Mouse (Mus musculus) cerebellum, adult 18-20 months (tissue): Measurements from ENCODE around the gene Smc4.

Experiments used
- DNase-seq, 2 experiments: peaks; one replicate each; pipeline ENCODE4 v3.0.0; 2021

Gene Smc4

GRCm38 (mm10) chr3:69004437-69005337 lies at the start of gene Smc4, which contains the start of gene Ift80:
Smc4 (plus strand) TSS chr3:69004738.
Ift80 (minus strand) TSS chr3:69004570.
- DNase-seq, result peak; percentile 96 to 97

DNA sequence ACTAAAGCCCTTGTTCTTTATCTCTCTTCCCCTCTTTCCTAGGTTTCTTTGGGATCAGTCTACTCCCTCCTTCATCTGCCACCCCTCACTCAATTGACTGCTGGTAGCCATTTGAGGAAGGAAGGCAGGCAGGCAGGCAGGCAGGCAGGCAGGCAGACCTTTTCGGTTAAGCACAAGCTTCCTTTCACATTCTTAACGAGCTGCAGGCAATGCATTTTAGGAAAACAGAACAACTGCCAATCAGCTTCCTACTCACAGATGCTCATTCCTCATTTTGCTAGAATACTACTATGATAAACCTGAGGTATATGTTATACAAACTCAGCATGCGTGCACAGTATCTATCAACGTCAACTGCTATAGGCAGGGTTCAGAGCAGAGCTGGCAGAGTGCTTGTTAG lies 48.1 kb upstream of the Smc4 start:
- DNase-seq, result no peak

- no peak for DNase-seq
Measured at GRCm38 (mm10) chr3:68957413-68957812, 47.1 kb upstream of the Smc4 start.

GRCm38 (mm10) chr3:68964682-68965081 lies 39.9 kb upstream of the Smc4 start:
- no peak for DNase-seq

- DNase-seq, result no peak
Measured at GRCm38 (mm10) chr3:68966527-68967285, 37.8 kb upstream of the Smc4 start.

- DNase-seq, result no peak
Measured at GRCm38 (mm10) chr3:68967404-68967803, 37.1 kb upstream of the Smc4 start.

DNA sequence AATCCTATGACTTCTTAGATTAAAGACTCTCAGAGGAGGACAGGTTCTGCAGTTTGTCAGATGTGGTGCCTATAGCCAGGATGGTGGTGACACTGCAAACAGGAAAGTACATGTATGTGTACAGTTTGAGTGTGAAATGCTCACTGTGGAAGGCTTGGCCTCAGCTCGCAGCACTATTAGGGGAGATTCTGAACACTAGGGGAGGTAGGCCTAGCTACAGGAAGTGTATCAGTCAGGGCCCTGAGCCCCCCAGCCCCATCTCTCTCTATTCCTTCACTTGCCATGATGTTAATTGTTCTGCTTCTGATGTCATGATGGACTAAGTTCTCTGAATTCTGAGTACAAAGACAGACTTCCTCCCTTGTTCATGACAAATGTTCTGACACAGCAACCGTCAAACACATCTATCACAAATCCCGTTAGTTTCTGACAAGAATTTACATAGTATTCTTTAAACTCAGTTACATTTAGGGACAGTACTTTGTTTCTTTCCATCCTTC lies 35.4 kb upstream of the Smc4 start:
- DNase-seq, result no peak

DNA sequence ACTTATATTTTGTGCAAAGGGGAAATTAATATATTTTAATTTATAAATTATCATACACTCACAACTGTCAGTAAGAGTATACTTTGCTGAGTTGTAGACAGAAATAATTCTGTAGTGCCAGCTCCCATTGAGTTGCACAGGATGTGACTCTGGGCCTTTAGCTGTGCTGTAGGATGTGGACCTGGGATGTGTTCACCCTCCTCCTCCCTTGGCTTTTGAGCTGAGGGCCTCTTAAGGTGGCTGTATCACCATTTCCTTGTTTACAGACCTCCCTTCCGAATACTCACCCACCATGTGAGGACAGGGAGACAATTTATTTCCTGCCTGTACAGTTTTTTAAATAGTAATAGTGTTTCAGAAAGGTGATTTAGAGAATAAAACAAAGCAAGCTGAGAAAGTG lies 31.0 kb upstream of the Smc4 start:
- DNase-seq, result no peak

GRCm38 (mm10) chr3:68974639-68975532 lies 29.7 kb upstream of the Smc4 start:
- DNase-seq, result no peak

- no peak for DNase-seq
Measured at GRCm38 (mm10) chr3:68975533-68976490, 28.7 kb upstream of the Smc4 start.

GRCm38 (mm10) chr3:68977696-68978095 lies 26.8 kb upstream of the Smc4 start:
- no peak for DNase-seq

- DNase-seq, result no peak
Measured at GRCm38 (mm10) chr3:68979187-68979586, 25.4 kb upstream of the Smc4 start.

GRCm38 (mm10) chr3:68980898-68981297 lies 23.6 kb upstream of the Smc4 start:
- DNase-seq, result no peak

DNA sequence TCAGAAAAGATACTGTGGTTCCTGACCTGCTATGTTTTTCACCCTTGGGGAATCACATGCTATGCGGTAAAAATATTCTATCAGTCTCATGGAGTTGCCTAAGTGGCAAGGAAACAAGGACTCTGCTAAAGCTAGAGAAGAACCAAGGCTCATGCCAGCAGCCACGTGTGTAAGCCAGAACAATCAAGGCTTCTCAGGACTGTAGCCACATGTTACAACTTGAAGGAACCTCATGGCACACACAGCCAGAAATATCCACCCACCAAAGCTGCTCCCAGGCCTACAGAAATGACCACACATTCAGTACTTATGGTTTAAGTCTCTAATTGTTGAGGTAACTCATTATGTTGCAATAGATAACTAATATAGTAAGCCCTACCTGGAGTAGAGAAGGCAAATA lies 18.0 kb upstream of the Smc4 start:
- no peak for DNase-seq

DNA sequence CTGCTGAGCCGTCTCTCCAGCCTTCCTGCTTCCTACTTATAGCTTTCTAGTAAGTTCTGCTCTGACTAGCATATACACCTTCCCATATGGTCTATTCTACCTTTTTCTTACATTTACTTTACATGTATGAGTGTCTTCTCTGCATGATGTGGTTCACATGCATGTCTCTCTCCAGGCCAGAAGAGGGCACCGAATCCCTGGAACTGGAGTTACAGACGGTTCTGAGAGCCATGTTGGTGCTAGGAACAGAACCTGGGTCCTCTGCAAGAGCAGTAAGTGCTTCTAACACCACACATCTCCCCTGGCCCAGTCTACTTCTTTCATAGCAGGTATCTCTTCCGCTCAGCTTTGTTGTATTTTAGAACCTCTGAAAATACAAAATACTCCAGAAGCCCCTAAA lies 1.8 kb upstream of the Smc4 start:
- no peak for DNase-seq

GRCm38 (mm10) chr3:69004055-69004436 lies 492 bp upstream of the Smc4 start:
- peak in 1 of 2 experiments; percentile 7 for DNase-seq

GRCm38 (mm10) chr3:69005338-69006245 lies 1.1 kb downstream of the Smc4 start:
- DNase-seq, result peak; percentile 42 to 49

DNA sequence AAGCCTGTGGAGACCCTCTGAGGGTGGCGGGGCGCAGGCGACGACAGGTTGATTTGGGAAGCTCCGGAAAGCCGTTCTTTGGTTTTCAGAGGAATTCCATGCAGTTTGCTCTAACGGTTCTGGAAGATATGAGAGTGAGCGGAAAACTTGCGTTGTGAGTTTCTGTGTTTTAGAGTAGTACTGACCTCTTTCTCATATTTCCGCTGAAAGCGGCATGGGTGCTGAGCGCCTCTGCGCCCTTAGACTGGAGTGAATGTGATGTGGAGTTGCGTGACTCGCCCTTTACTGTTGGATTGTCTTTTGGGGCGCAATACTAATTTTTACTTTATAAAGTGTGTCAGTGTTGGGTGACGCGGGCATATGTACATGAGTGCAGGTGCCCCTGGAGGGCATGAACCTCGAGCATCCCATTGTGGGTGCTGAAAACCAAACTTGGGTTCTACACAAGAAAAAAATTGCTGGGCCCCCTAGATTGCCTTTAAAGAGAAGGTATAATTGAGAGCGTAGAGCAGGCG lies 1.8 kb downstream of the Smc4 start:
- DNase-seq, result no peak

GRCm38 (mm10) chr3:69008873-69009272 lies 4.3 kb downstream of the Smc4 start:
- no peak for DNase-seq

DNA sequence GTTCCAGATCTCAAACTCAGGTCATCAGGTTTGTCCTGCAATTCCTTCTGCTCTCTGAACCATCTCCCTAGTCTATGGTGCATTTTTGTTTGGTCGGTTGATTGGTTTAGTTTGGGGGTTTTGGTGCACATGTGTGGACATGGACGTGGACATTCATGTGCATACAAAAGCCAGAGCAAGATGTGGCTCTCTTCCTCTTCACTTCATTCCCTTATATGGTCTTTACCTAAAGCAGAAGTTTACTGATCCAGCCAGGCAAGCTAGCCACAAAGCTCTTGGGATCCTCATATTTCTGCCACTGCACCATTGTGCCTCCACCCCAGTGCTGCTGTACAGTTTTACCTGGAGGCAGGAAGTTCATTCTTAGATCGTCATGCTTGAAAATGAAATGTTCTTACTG lies 12.6 kb downstream of the Smc4 start:
- no peak for DNase-seq
